Mouse (Mus musculus): ENCODE data around the gene Tbcb. TPM values are rescaled to one million over a fixed set of nuclear protein-coding genes. Genes with fewer than 3 reads are reported as not detected.

The Tbcb gene
- polyA plus RNA-seq, 1 experiment: 21.5 TPM

DNA sequence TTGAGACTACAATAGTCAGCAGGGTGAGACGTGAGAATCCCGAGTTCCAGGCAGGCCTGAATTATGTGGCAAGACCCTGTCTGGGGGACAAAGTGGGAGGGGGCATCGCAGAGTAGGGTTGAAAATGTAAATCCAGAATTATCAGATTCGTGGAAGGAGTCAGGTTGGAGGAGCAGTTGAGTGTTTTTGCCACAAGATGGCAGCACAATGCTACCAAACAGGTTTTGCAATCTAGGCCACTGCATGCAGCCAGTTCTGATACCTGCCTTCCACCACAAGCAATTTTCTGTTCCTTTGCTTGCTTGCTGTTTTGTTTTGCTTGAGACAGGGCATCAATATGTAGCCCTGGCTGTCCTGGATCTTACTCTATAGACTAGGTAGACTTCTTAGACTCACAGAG lies 50.8 kb downstream of the Tbcb start:
- H3K27me3 ChIP-seq (ENCODE audit: control insufficient read depth, insufficient read depth, low read length): no peaks in the 10 kb centered on the region
- no peak overlapping the region for H3K4me3 ChIP-seq (ENCODE audit: extremely low read depth, insufficient read depth, insufficient read length)
- H3K27ac ChIP-seq (ENCODE audit: insufficient read depth, low read length): no peak overlapping the region
- H3K36me3 ChIP-seq (ENCODE audit: control insufficient read depth, insufficient read depth, low read length): peaks cover 3% of the 10 kb centered on the region
- DNase-seq (ENCODE audit: low read depth in 1 of 2, low spot score in 2 of 2): peak; percentile 60 to 67
- TF ChIP-seq POLR2A (IDR thresholded peaks at IDR 0.05; ENCODE audit: low read depth, low read length) (no peak), CTCF (IDR thresholded peaks at IDR 0.05; ENCODE audit: extremely low read depth, insufficient read depth, insufficient read length, insufficient replicate concordance) (peak; percentile 82; the same call in 1 of the 2 replicates)
- H3K4me1 ChIP-seq (ENCODE audit: control insufficient read depth, insufficient read depth, insufficient read length): no peaks in the 10 kb centered on the region; the same call in 1 of the 2 replicates
- 9% methylated on average over 4 of the region's 4 CpGs for WGBS

GRCm38 (mm10) chr7:30178256-30178655 lies 53.8 kb downstream of the Tbcb start:
- no peaks in the 10 kb centered on the region for H3K4me1 ChIP-seq (ENCODE audit: control insufficient read depth, insufficient read depth, insufficient read length)
- no peaks in the 10 kb centered on the region for H3K27me3 ChIP-seq (ENCODE audit: control insufficient read depth, insufficient read depth, low read length)
- DNase-seq (ENCODE audit: low read depth in 1 of 2, low spot score in 2 of 2): no peak
- 93% methylated on average over 11 of the region's 11 CpGs for WGBS
- H3K27ac ChIP-seq (ENCODE audit: insufficient read depth, low read length): no peak overlapping the region
- H3K36me3 ChIP-seq (ENCODE audit: control insufficient read depth, insufficient read depth, low read length): 0 out of 2 replicates have a peak, but pooled peaks cover 3% of the 10 kb centered on the region
- TF ChIP-seq CTCF (IDR thresholded peaks at IDR 0.05; ENCODE audit: extremely low read depth, insufficient read depth, insufficient read length, insufficient replicate concordance) (no peak), POLR2A (IDR thresholded peaks at IDR 0.05; ENCODE audit: low read depth, low read length) (no peak)
- no peak overlapping the region for H3K4me3 ChIP-seq (ENCODE audit: extremely low read depth, insufficient read depth, insufficient read length)

DNA sequence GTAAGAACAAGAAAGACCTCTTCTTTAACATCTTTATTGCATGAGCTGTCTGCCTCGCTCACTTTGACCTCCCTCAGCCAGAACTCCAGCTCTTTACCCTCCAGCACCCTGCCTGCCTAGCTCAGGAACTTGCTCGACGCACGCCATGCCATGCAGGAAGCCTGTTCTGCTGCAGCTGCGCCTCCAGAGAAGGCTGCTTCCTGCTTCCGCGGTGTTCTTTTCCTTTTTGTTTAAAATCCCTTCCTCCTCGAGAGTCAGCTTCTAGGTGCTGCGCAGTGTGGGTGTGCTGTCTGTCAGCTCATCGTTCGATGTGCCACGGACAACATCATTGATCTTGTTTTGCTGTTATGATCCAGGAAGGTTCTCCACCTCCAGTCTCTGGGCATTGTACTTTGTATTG lies 55.6 kb downstream of the Tbcb start:
- H3K4me1 ChIP-seq (ENCODE audit: control insufficient read depth, insufficient read depth, insufficient read length): no peaks in the 10 kb centered on the region
- 26% methylated on average over 12 of the region's 12 CpGs for WGBS
- no peak overlapping the region for H3K27ac ChIP-seq (ENCODE audit: insufficient read depth, low read length)
- no peaks in the 10 kb centered on the region for H3K27me3 ChIP-seq (ENCODE audit: control insufficient read depth, insufficient read depth, low read length)
- no peak overlapping the region for H3K4me3 ChIP-seq (ENCODE audit: extremely low read depth, insufficient read depth, insufficient read length)
- no peak for DNase-seq (ENCODE audit: low read depth in 1 of 2, low spot score in 2 of 2)
- TF ChIP-seq POLR2A (IDR thresholded peaks at IDR 0.05; ENCODE audit: low read depth, low read length) (no peak), CTCF (IDR thresholded peaks at IDR 0.05; ENCODE audit: extremely low read depth, insufficient read depth, insufficient read length, insufficient replicate concordance) (no peak)
- 0 out of 2 replicates have a peak, but pooled peaks cover 3% of the 10 kb centered on the region for H3K36me3 ChIP-seq (ENCODE audit: control insufficient read depth, insufficient read depth, low read length)

Other genes starting within 250 kb of the Tbcb start
- gene Zfp568, start 248.3 kb downstream of the Tbcb start, polyA plus RNA-seq (2012; rRNA removed): 3.0 and 3.1 TPM in 2 replicates
- 1.1 and 1.4 TPM in 2 replicates for gene Zfp14, start 180.9 kb downstream of the Tbcb start, polyA plus RNA-seq (2012; rRNA removed)
- gene Zfp82, start 159.4 kb downstream of the Tbcb start, polyA plus RNA-seq (2012; rRNA removed): 0.40 and 0.81 TPM in 2 replicates
- gene Gm26920, start 141.9 kb downstream of the Tbcb start, polyA plus RNA-seq (2012; rRNA removed): 0.16 TPM in 1 of 2 replicates, not detected in the other
- gene Zfp566, start 141.7 kb downstream of the Tbcb start, polyA plus RNA-seq (2012; rRNA removed): 1.1 and 2.2 TPM in 2 replicates
- gene Zfp260, start 137.5 kb downstream of the Tbcb start, polyA plus RNA-seq (2012; rRNA removed): 9.3 and 11.3 TPM in 2 replicates
- gene Zfp382, start 110.3 kb downstream of the Tbcb start, polyA plus RNA-seq (2012; rRNA removed): 0.92 and 1.9 TPM in 2 replicates
- gene Zfp146, start 62.5 kb downstream of the Tbcb start, polyA plus RNA-seq (2012; rRNA removed): 7.3 and 8.8 TPM in 2 replicates
- gene Cox7a1, start 48.1 kb downstream of the Tbcb start, polyA plus RNA-seq (2012; rRNA removed): 0.43 and 0.52 TPM in 2 replicates
- gene Capns1, start 33.5 kb downstream of the Tbcb start, polyA plus RNA-seq (2012; rRNA removed): 414 and 469 TPM in 2 replicates
- gene Polr2i, start 324 bp downstream of the Tbcb start, polyA plus RNA-seq (2012; rRNA removed): 51.5 and 60.8 TPM in 2 replicates
- 0.13 TPM in 1 of 2 replicates, not detected in the other for gene Ovol3, start 3.5 kb upstream of the Tbcb start, polyA plus RNA-seq (2012; rRNA removed)
- 0.14 and 0.18 TPM in 2 replicates for gene Thap8, start 47.8 kb upstream of the Tbcb start, polyA plus RNA-seq (2012; rRNA removed)
- 15.7 and 21.5 TPM in 2 replicates for gene Wdr62, start 48.1 kb upstream of the Tbcb start, polyA plus RNA-seq (2012; rRNA removed)
- gene Clip3, start 59.5 kb upstream of the Tbcb start, polyA plus RNA-seq (2012; rRNA removed): 10.0 and 13.2 TPM in 2 replicates
- gene Alkbh6, start 76.4 kb upstream of the Tbcb start, polyA plus RNA-seq (2012; rRNA removed): 86.3 and 144 TPM in 2 replicates
- gene Syne4, start 82.5 kb upstream of the Tbcb start, polyA plus RNA-seq (2012; rRNA removed): 14.7 and 21.1 TPM in 2 replicates
- 0.58 and 0.89 TPM in 2 replicates for gene E130208F15Rik, start 89.5 kb upstream of the Tbcb start, polyA plus RNA-seq (2012; rRNA removed)
- gene Sdhaf1, start 91.6 kb upstream of the Tbcb start, polyA plus RNA-seq (2012; rRNA removed): 13.4 and 25.8 TPM in 2 replicates
- gene Lrfn3, start 130.5 kb upstream of the Tbcb start, polyA plus RNA-seq (2012; rRNA removed): 2.7 and 3.2 TPM in 2 replicates
- 569 and 738 TPM in 2 replicates for gene Tyrobp, start 181.5 kb upstream of the Tbcb start, polyA plus RNA-seq (2012; rRNA removed)
- 178 and 278 TPM in 2 replicates for gene Hcst, start 187.6 kb upstream of the Tbcb start, polyA plus RNA-seq (2012; rRNA removed)
- 55.1 and 70.8 TPM in 2 replicates for gene Nfkbid, start 189.5 kb upstream of the Tbcb start, polyA plus RNA-seq (2012; rRNA removed)
- 1.9 and 2.3 TPM in 2 replicates for gene Aplp1, start 213.3 kb upstream of the Tbcb start, polyA plus RNA-seq (2012; rRNA removed)
- gene Kirrel2, start 225.4 kb upstream of the Tbcb start, polyA plus RNA-seq (2012; rRNA removed): 0.14 and 0.49 TPM in 2 replicates
- 1.8 and 2.4 TPM in 2 replicates for gene Nphs1, start 226.0 kb upstream of the Tbcb start, polyA plus RNA-seq (2012; rRNA removed)